ENCODE assay signal across 7 mouse cellular contexts in the genomic region with DNA sequence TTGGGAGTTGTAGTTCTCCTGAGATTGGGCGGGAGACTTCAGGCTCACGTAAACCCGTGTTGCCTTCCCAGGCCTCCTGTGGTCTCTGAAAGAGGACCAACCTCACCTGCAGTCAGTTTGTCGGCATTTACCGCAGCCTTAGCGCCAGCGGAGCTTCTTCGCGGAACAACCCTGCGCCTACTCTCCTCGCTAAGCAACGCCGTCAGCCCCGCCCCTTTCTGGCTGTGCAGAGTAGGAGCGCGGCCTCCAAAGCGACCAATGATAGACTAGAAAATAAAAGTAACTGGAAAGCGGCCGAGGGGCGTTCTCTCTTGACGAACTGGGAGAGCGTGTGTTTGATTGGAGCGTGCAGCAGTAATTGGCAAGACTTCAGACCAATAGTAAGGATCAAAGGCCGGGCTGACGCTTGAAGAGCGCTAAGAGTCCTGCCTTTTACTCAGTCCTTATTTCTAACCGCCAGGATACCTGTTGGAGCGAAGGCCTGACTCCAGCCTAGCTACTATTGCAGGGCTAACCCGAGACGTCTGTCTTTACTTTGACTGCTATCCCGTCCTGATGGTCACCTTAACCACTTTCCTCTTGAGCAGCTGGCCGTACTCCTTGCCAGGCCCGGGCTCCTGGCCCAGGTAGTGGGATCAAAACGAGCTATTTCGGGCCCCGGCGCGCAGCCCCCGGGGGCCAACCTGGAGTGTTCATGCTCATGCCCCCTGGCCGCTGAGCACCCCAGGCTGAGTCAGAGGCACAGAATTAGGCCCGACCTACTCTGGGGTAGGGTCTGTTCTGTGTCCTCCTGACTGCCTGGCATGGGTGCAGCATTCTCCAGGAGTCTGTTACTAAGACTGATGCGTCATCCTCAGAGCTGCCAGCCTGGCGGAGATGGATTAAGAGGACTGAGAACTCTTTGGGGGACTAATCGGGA. TPM values are rescaled to one million over a fixed set of nuclear protein-coding genes. Genes with fewer than 3 reads are reported as not detected.
DNase-seq lines count a peak whose midpoint lies in the region; ATAC-seq lines count a peak whose summit lies in the region.

Hspb6 (plus strand) TSS at position 77 of the 919 bp plus-strand sequence.
Proser3 (minus strand) TSS at position 198 of the 919 bp plus-strand sequence.

- ATAC-seq in intestine, embryonic 15.5 days = peak; percentile 97

- peak within 1 kb of the TSS; percentile 91 for H3K4me2 ChIP-seq in intestine, embryonic 15.5 days (replicated peaks)

- H3K4me3 ChIP-seq in intestine, embryonic 15.5 days (replicated peaks) = peak within 1 kb of the TSS; percentile 57
- H3K4me3 ChIP-seq in midbrain, embryonic 10.5 days = peak within 1 kb of the TSS; percentile 76

- DNase-seq in adrenal gland, adult 2 months = peak; percentile 98
- DNase-seq in embryo, embryonic 11.5 days (ENCODE audit: low read depth, low spot score) = peak; percentile 93
- peak; percentile 93 to 95 for DNase-seq in gastrocnemius, postnatal 36 days
- DNase-seq in left cerebral cortex, postnatal 25 days (ENCODE audit: low spot score in 2 of 2) = peak; percentile 97 to 99
- peak; percentile 95 for DNase-seq in midbrain, embryonic 10.5 days (ENCODE audit: low spot score)
- peak; percentile 95 for DNase-seq in right cerebral cortex, postnatal 4 days

- peak within 1 kb of the TSS; percentile 67 for H3K9ac ChIP-seq in intestine, embryonic 15.5 days

- no peaks in the 10 kb centered on the region for H3K9me3 ChIP-seq in intestine, embryonic 15.5 days
- H3K9me3 ChIP-seq in midbrain, embryonic 10.5 days (replicated peaks) = no peaks in the 10 kb centered on the region

- H3K36me3 ChIP-seq in intestine, embryonic 15.5 days = peaks cover 16% of the 10 kb centered on the region
- peaks cover 55% of the 10 kb centered on the region for H3K36me3 ChIP-seq in midbrain, embryonic 10.5 days

- peaks cover 12% of the 10 kb centered on the region for H3K4me1 ChIP-seq in intestine, embryonic 15.5 days (replicated peaks)
- peaks cover 24% of the 10 kb centered on the region for H3K4me1 ChIP-seq in midbrain, embryonic 10.5 days

- peak within 1 kb of the TSS; percentile 96 for H3K27ac ChIP-seq in intestine, embryonic 15.5 days
- peak within 1 kb of the TSS; percentile 97 for H3K27ac ChIP-seq in midbrain, embryonic 10.5 days (replicated peaks)

- WGBS in intestine, embryonic 15.5 days = under 1% methylated on average over 44 of the region's 44 CpGs
- 1% methylated on average over 44 of the region's 44 CpGs for WGBS in midbrain, embryonic 10.5 days

- intact Hi-C loops in gastrocnemius, postnatal 36 days (cut with DNase I) = no loop called here
- intact Hi-C loops in left cerebral cortex, postnatal 25 days (cut with DNase I) = loop anchor here (5.0 kb wide), 1 partner anchor 60 kb away; the partner anchor contains the start of gene Prodh2

- no peaks in the 10 kb centered on the region for H3K27me3 ChIP-seq in intestine, embryonic 15.5 days (replicated peaks)
- H3K27me3 ChIP-seq in midbrain, embryonic 10.5 days (ENCODE audit: low read depth, poor library complexity, severe bottlenecking) = 0 out of 2 replicates have a peak, but pooled peaks cover 4% of the 10 kb centered on the region

RNA-seq across cellular contexts. Expression of gene Hspb6, which starts in this region (rescaled TPM):
- total RNA-seq in adrenal gland, adult 2 months (2021) = 10 to 100 TPM; 22.4 to 38.7 TPM
- 96.2 and 110 TPM in 2 replicates for polyA plus RNA-seq in adrenal gland, adult 2 months (2012; rRNA removed)
- 1,000 to 10,000 TPM; 1,132 to 1,502 TPM for total RNA-seq in gastrocnemius, postnatal 36 days (2021)
- polyA plus RNA-seq in intestine, embryonic 15.5 days (2015; fragmentation: Nextera tagmentation; extraction: Ambion mirVana) = 37.8 and 41.5 TPM in 2 replicates
- total RNA-seq in left cerebral cortex, postnatal 25 days (2021) = 1 to 10 TPM; 5.1 to 6.4 TPM
- 6.1 and 6.2 TPM in 2 replicates for polyA plus RNA-seq in midbrain, embryonic 10.5 days (2016; fragmentation: Nextera tagmentation; extraction: Ambion mirVana)

RNA-seq across cellular contexts. Expression of gene Proser3, which starts in this region (rescaled TPM):
- 1 to 10 TPM; 6.8 to 7.0 TPM for total RNA-seq in adrenal gland, adult 2 months (2021)
- 10.4 and 10.8 TPM in 2 replicates for polyA plus RNA-seq in adrenal gland, adult 2 months (2012; rRNA removed)
- 1 to 10 TPM; 3.3 to 8.2 TPM for total RNA-seq in gastrocnemius, postnatal 36 days (2021)
- 8.7 and 10.0 TPM in 2 replicates for polyA plus RNA-seq in intestine, embryonic 15.5 days (2015; fragmentation: Nextera tagmentation; extraction: Ambion mirVana)
- total RNA-seq in left cerebral cortex, postnatal 25 days (2021) = 1 to 10 TPM; 5.2 to 5.5 TPM
- 13.4 and 17.1 TPM in 2 replicates for polyA plus RNA-seq in midbrain, embryonic 10.5 days (2016; fragmentation: Nextera tagmentation; extraction: Ambion mirVana)

Comparison
In these comparisons a context has a peak if more than half of its experiments do, and no peak if none do; other contexts are left out.
1. Peak in every context shown above with its lines: DNase-seq, ATAC-seq, H3K4me3 ChIP-seq and H3K27ac ChIP-seq.
2. RNA of gene Hspb6 (total RNA-seq): 1,132 to 1,502 TPM in gastrocnemius, postnatal 36 days; 22.4 to 38.7 TPM in adrenal gland, adult 2 months and 5.1 to 6.4 TPM in left cerebral cortex, postnatal 25 days; every median in the first group is over 10 times any median in the second.